Mouse (Mus musculus) liver, adult 2 months (tissue): ENCODE data around the gene Pate2.

Source experiments
- CTCF ChIP-seq: fragments of 200-500 bp; IDR thresholded peaks from 2 replicates; pipeline ENCODE4 v1.5.1; 2011; ENCODE audit warnings: low read depth, low read length, control low read depth
- POLR2A ChIP-seq: fragments of 200-500 bp; IDR thresholded peaks from 2 replicates; pipeline ENCODE4 v1.6.1; 2011; ENCODE audit warnings: low read length, control low read depth; ENCODE audit not compliant: insufficient read depth; ENCODE audit errors: extremely low read depth

DNA sequence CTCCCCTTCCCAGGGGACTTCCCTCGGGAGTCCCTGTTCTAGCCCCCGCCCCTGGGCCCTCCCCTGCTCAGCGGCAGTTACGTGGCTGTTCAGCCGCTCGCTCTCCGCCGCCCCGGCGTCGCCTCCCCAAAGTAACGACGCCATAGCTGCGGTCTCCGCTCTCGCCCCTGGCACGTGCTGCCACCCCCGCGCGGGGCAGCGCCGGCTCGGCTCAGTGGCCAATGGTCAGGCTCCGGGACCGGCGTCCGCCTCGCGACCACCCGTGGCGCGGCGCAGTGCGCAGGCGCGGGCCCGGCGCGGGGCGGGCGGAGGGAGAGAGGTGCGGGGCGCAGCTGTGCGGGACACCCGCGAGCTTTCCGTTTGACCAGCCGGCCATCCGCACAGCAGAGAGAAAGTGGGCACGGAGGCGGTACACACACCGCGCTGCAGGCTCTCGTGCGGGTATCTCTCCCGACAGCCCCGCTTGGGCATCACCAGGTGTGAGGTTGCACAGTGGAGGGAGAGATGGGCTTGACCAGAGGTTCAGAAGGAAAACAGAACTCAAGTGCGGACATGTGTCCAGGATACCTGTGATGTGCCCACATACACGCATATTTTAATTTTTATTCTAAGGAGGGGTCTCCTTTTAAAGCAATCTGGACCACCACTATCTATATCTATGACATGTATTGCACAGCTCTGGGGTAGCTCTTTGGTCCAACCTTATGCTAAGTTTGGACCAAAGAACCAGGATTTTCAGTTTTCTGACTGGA is 11.7 kb upstream of the Pate2 start, which contains the start of the genes Ddx25 and Pus3:
- no peak for TF ChIP-seq CTCF
- no peak for TF ChIP-seq POLR2A
